Mouse (Mus musculus) hindbrain, embryonic 14.5 days (tissue): ENCODE measurements around the gene Omp. TPM values are rescaled to one million over a fixed set of nuclear protein-coding genes. Genes with fewer than 3 reads are reported as not detected.
"Not testable (repeated sequence)": the region's sequence is repeated elsewhere in the genome, so short reads cannot be mapped to it uniquely, and the experiment has no call there.

Experiments
- ATAC-seq: fragments of 200-750 bp; cut with Nextera tagmentation; 2 replicates; pipeline ENCODE4 v1.8.0; 2017; ENCODE audit warnings: moderate number of reproducible peaks, mild to moderate bottlenecking, moderate TSS enrichment, moderate library complexity; ENCODE audit not compliant: low FRiP score
- DNase-seq: peaks from one replicate; pipeline ENCODE4 v3.0.0-alpha.2; 2015; ENCODE audit warnings: low spot score
- H3K27ac ChIP-seq: fragments of 300-500 bp; sonication (generic); 2 replicates; pipeline ENCODE4 v1.5.1; 2014; ENCODE audit warnings: mild to moderate bottlenecking, moderate library complexity
- H3K27me3 ChIP-seq: fragments of 300-500 bp; sonication (generic); 2 replicates; pipeline ENCODE4 v1.6.1; 2014; ENCODE audit warnings: mild to moderate bottlenecking, low read length, mixed read lengths; ENCODE audit not compliant: control insufficient read depth, insufficient read depth
- H3K36me3 ChIP-seq: fragments of 300-500 bp; sonication (generic); replicated peaks from 2 replicates; pipeline ENCODE4 v1.6.1; 2014; ENCODE audit not compliant: control insufficient read depth, insufficient read depth
- H3K4me1 ChIP-seq: fragments of 300-500 bp; sonication (generic); replicated peaks from 2 replicates; pipeline ENCODE4 v1.6.1; 2014; ENCODE audit warnings: antibody characterized with exemption, low read length, mixed read lengths; ENCODE audit not compliant: control insufficient read depth, insufficient read depth
- H3K4me2 ChIP-seq: fragments of 300-500 bp; sonication (generic); replicated peaks from 2 replicates; pipeline ENCODE4 v1.6.1; 2014; ENCODE audit warnings: mild to moderate bottlenecking, moderate library complexity
- H3K4me3 ChIP-seq: fragments of 300-500 bp; sonication (generic); replicated peaks from 2 replicates; pipeline ENCODE4 v1.5.1; 2014; ENCODE audit warnings: mild to moderate bottlenecking, low read length
- H3K9ac ChIP-seq: fragments of 300-500 bp; sonication (generic); 2 replicates; pipeline ENCODE4 v1.6.1; 2014
- H3K9me3 ChIP-seq: fragments of 300-500 bp; sonication (generic); 2 replicates; pipeline ENCODE4 v1.6.1; 2016; ENCODE audit warnings: low read length; ENCODE audit not compliant: control insufficient read depth
- WGBS: fragments of 180-500 bp; shearing (Covaris S2); extraction: QIAGEN DNeasy Blood & Tissue Kit; methylation state at CpG from one replicate; pipeline ENCODE4 v1.1.7; 2014; 5-methylcytosine and 5-hydroxymethylcytosine counted together
- polyA plus RNA-seq: library from polyadenylated mRNA; unstranded; fragments of >200 nt; fragmentation: Nextera tagmentation; extraction: Ambion mirVana; gene quantifications from 2 replicates; pipeline ENCODE4 v1.2.1, GENCODE M21; 2014

The Omp gene
- 0.31 and 0.32 TPM in 2 replicates for polyA plus RNA-seq

DNA sequence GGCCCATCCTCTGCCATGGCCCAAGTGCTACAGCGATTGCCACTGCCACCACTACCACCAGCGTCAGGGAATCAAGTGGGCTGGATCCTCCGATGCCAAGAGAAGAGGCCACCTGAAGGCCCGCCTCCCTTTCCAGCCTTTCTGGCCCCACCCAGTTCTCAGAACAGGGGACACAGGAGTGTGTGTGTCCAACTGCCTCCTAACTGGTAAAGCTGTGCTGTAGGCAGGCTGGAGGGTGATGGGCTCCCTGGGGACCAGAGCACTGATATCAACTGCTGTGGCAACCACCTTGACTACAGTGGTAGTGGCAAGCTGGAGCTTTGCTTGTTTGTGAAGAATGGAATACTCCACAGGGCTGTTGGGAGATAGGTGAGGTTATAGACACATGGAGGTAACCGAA is at the start of gene Omp:
Omp (minus strand) TSS at position 101 of the 400 bp plus-strand sequence.
- 91% methylated on average over 5 of the region's 5 CpGs for WGBS
- no peak for ATAC-seq

GRCm38 (mm10) chr7:98194026-98194792 is 48.9 kb upstream of the Omp start:
- H3K9ac ChIP-seq = peak overlapping the region; percentile 57
- no peak overlapping the region for H3K27ac ChIP-seq
- H3K4me3 ChIP-seq = peak overlapping the region; percentile 44
- ATAC-seq = peak; percentile 49; the same call in 1 of the 2 replicates
- WGBS = under 1% methylated on average over 61 of the region's 61 CpGs
- peak; percentile 48 for DNase-seq
- H3K4me1 ChIP-seq = peaks cover 11% of the 10 kb centered on the region
- H3K36me3 ChIP-seq = no peaks in the 10 kb centered on the region
- H3K9me3 ChIP-seq = no peaks in the 10 kb centered on the region
- peak overlapping the region; percentile 97 for H3K4me2 ChIP-seq
- peaks cover 66% of the 10 kb centered on the region for H3K27me3 ChIP-seq

More for the DNA sequence above, at the start of gene Omp:
- Histone ChIP-seq H3K27ac (no peak within 1 kb of the TSS), H3K9ac (no peak within 1 kb of the TSS), H3K4me3 (no peak within 1 kb of the TSS), H3K27me3 (no peaks in the 10 kb centered on the region), H3K36me3 (no peaks in the 10 kb centered on the region), H3K4me1 (peaks cover 5% of the 10 kb centered on the region), H3K4me2 (no peak within 1 kb of the TSS), H3K9me3 (no peaks in the 10 kb centered on the region)
- DNase-seq = no peak

DNA sequence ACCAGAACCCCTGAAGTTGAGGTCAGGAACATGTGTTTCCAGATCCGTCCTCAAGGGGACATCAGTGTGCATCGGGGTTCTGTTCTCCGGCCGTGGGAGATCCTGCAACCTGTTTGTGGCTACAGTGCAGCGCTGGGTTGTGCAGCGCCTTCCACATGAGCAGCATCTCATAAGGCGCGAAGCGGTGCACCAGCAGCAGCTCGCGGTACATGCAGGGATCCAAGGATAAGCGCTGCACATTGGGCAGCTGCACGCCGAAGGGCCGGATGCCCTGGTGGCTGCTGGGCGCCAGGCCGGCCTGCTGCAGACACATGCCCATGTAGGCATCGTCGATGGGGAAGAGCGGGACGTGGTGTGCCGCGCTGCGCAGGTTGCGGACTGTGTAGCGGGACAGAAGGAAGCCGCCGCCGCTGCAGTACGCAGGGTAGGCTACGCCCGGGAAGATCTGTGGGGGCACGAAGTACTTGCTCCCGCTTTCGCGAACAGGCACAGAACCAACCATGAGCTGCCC is 48.3 kb upstream of the Omp start:
- peaks cover 11% of the 10 kb centered on the region for H3K4me1 ChIP-seq
- ATAC-seq (peak; percentile 66), DNase-seq (peak; percentile 49)
- peaks cover 69% of the 10 kb centered on the region for H3K27me3 ChIP-seq
- peak overlapping the region; percentile 97 for H3K4me2 ChIP-seq
- peak overlapping the region; percentile 44 for H3K4me3 ChIP-seq
- H3K9ac ChIP-seq = peak overlapping the region; percentile 57
- H3K9me3 ChIP-seq = no peaks in the 10 kb centered on the region
- no peak overlapping the region for H3K27ac ChIP-seq
- 4% methylated on average over 36 of the region's 36 CpGs for WGBS
- H3K36me3 ChIP-seq = no peaks in the 10 kb centered on the region

DNA sequence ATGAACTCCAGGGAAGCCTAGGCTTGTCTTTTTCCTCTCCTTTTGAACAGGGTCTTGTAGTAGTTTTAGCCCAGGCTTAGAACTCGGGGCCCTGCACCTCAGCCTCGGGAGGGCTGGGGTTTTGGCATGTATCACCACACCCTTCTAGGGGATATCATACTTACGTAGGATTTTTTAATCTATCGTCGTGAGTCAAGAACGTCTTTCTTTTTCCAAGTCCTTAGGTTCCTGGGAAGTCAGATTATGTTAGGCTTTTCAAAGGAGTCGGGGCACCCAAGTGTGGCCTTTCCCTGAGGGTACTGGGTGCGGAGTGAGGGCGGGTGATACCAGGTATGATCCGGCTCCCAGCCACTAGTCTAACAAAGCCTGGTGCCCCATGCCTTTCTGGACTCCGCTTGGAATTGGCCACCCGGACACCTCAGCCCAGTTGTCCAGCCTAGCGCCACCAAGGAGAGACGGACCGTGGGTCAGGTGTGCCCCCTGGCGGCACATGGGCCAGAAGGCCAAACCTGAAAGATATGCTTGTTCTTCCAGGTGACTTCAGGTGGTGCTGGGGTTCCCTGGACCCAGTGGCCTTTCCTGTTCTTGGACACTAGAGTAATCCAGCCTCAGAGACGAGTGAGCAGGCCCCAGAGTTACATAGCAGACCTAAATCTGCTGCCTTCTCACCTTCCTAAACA is 46.4 kb upstream of the Omp start:
- WGBS = 71% methylated on average over 17 of the region's 17 CpGs
- peaks cover 61% of the 10 kb centered on the region for H3K27me3 ChIP-seq
- no peaks in the 10 kb centered on the region for H3K36me3 ChIP-seq
- H3K4me1 ChIP-seq = peaks cover 11% of the 10 kb centered on the region
- DNase-seq (no peak), ATAC-seq (no peak)
- H3K27ac ChIP-seq = no peak overlapping the region
- H3K9me3 ChIP-seq = no peaks in the 10 kb centered on the region
- H3K4me2 ChIP-seq = no peak overlapping the region
- no peak overlapping the region for H3K4me3 ChIP-seq
- no peak overlapping the region for H3K9ac ChIP-seq

GRCm38 (mm10) chr7:98190578-98190977 is 45.3 kb upstream of the Omp start:
- 90% methylated on average over 1 of the region's 1 CpGs for WGBS
- H3K9ac ChIP-seq = no peak overlapping the region
- no peak overlapping the region for H3K27ac ChIP-seq
- peaks cover 16% of the 10 kb centered on the region for H3K4me1 ChIP-seq
- peaks cover 50% of the 10 kb centered on the region for H3K27me3 ChIP-seq
- H3K9me3 ChIP-seq = no peaks in the 10 kb centered on the region
- H3K4me3 ChIP-seq = no peak overlapping the region
- ATAC-seq (no peak), DNase-seq (no peak)
- H3K4me2 ChIP-seq = no peak overlapping the region
- no peaks in the 10 kb centered on the region for H3K36me3 ChIP-seq

GRCm38 (mm10) chr7:98189745-98190144 is 44.4 kb upstream of the Omp start:
- peaks cover 20% of the 10 kb centered on the region for H3K4me1 ChIP-seq
- no peak overlapping the region for H3K4me3 ChIP-seq
- peaks cover 42% of the 10 kb centered on the region for H3K27me3 ChIP-seq
- no peak for DNase-seq
- no peaks in the 10 kb centered on the region for H3K9me3 ChIP-seq
- no peaks in the 10 kb centered on the region for H3K36me3 ChIP-seq
- ATAC-seq = no peak
- no peak overlapping the region for H3K9ac ChIP-seq
- WGBS = 47% methylated on average over 3 of the region's 3 CpGs
- H3K4me2 ChIP-seq = no peak overlapping the region
- H3K27ac ChIP-seq = no peak overlapping the region

GRCm38 (mm10) chr7:98188680-98189079 is 43.4 kb upstream of the Omp start:
- no peak overlapping the region for H3K4me2 ChIP-seq
- DNase-seq (no peak), ATAC-seq (no peak)
- H3K27ac ChIP-seq = no peak overlapping the region
- H3K36me3 ChIP-seq = no peaks in the 10 kb centered on the region
- 93% methylated on average over 2 of the region's 2 CpGs for WGBS
- peaks cover 31% of the 10 kb centered on the region for H3K27me3 ChIP-seq
- H3K4me3 ChIP-seq = no peak overlapping the region
- H3K4me1 ChIP-seq = peaks cover 15% of the 10 kb centered on the region
- H3K9me3 ChIP-seq = no peaks in the 10 kb centered on the region
- H3K9ac ChIP-seq = no peak overlapping the region

DNA sequence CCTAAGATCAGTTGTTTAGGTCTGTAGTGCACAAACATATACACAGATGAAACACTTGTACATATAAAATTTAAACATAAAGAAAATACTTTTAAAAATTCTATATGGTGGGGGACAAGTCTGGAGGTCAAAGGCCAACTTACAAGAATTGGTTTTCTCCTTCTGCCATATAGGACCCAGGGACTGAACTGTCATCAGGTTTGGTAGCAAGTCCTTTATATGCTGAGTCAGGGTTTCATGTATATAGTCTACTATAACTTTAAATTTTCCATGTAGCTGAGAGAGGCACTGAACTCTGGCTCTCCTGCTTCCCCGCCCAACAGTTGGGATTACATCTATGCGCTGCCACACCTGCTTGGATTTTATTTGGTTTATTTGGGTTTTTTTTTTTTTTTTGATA is 42.9 kb upstream of the Omp start:
- Histone ChIP-seq H3K9ac (no peak overlapping the region), H3K36me3 (no peaks in the 10 kb centered on the region), H3K4me3 (no peak overlapping the region), H3K27ac (no peak overlapping the region), H3K9me3 (no peaks in the 10 kb centered on the region), H3K27me3 (peaks cover 27% of the 10 kb centered on the region), H3K4me1 (peaks cover 10% of the 10 kb centered on the region), H3K4me2 (no peak overlapping the region)
- 96% methylated on average over 2 of the region's 2 CpGs for WGBS
- DNase-seq (no peak), ATAC-seq (no peak)

DNA sequence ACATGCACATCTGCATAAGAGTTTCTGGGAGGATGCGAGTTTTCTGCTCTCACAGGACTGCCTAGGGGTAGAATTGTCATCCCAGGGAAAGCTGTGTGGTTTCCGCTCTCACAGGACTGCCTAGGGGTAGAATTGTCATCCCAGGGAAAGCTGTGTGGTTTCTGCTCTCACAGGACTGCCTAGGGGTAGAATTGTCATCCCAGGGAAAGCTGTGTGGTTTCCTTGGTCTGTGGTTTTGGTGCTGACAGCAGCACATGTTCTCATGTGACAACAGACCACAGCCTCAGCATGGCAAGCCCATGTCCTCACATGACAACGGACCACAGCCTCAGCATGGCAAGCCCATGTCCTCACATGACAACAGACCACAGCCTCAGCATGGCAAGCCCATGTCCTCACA is 42.0 kb upstream of the Omp start:
- ATAC-seq, H3K36me3 ChIP-seq, DNase-seq, H3K27ac ChIP-seq, H3K9ac ChIP-seq, H3K4me2 ChIP-seq, H3K4me3 ChIP-seq, H3K9me3 ChIP-seq, H3K4me1 ChIP-seq: not testable (repeated sequence)
- 72% methylated on average over 3 of the region's 3 CpGs for WGBS
- peaks cover 18% of the 10 kb centered on the region for H3K27me3 ChIP-seq
